Comparison of ENCODE assay signal across 8 mouse cellular contexts in the genomic region with DNA sequence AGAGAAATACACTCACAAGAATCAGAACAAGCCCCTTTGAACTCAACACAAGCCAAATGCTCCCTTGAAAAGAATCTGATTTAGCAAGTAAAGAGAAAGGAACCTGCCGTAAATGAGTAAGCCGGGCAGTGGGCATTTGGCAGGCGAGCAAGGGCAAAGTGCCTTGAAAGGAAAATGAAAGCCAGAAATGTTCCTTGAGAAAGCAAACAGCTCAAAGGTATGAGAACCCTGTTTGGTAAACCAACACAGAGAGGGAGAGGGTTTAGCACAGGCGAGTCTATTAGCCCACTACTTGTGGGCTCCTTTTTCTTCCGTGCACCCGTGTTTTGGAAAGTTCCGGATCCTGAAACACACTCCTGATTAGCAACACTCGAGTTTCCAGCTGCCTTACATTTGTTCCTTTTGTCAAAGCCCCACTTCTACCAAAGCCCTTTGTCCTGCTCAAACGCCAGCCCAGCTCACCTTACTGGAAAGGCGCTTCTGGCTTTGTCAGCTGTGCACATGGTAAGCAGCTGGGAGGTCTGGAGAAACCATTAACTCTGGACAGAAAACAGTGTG.
DNase-seq lines count a peak whose midpoint lies in the region; ATAC-seq lines count a peak whose summit lies in the region.

No protein-coding gene starts in this region.

- peaks cover 59% of the 10 kb centered on the region for H3K4me1 ChIP-seq in hindbrain, embryonic 15.5 days (replicated peaks)
- H3K4me1 ChIP-seq in lung, embryonic 15.5 days: peaks cover 67% of the 10 kb centered on the region

- H3K4me2 ChIP-seq in hindbrain, embryonic 15.5 days: peak overlapping the region; percentile 19
- H3K4me2 ChIP-seq in lung, embryonic 15.5 days: peak overlapping the region; percentile 43

- 30% methylated on average over 10 of the region's 10 CpGs for WGBS in hindbrain, embryonic 15.5 days
- 46% methylated on average over 10 of the region's 10 CpGs for WGBS in lung, embryonic 15.5 days

- H3K4me3 ChIP-seq in hindbrain, embryonic 15.5 days: no peak overlapping the region
- peak overlapping the region; percentile 22 for H3K4me3 ChIP-seq in lung, embryonic 15.5 days

- ATAC-seq in hindbrain, embryonic 15.5 days (ENCODE audit: low FRiP score, low read depth): 0 out of 2 replicates have a peak, but pooled peaks have one; percentile 10
- peak; percentile 19; the same call in 1 of the 2 replicates for ATAC-seq in lung, embryonic 15.5 days (ENCODE audit: borderline replicate concordance, extremely low read depth, low FRiP score, low TSS enrichment)
- ATAC-seq in erythroblast, adult 5-6 weeks (replicated peaks; ENCODE audit: low FRiP score, poor library complexity, severe bottlenecking): no peak
- no peak for ATAC-seq in activated CD4-positive, CD25-positive, alpha-beta regulatory T cell, adult 4 months

- H3K36me3 ChIP-seq in hindbrain, embryonic 15.5 days: no peaks in the 10 kb centered on the region
- H3K36me3 ChIP-seq in lung, embryonic 15.5 days: no peaks in the 10 kb centered on the region

- H3K27ac ChIP-seq in hindbrain, embryonic 15.5 days (replicated peaks): 0 out of 2 replicates have a peak overlapping the region, but pooled peaks have one; percentile 1
- peak overlapping the region; percentile 89 for H3K27ac ChIP-seq in lung, embryonic 15.5 days

- no peaks in the 10 kb centered on the region for H3K9me3 ChIP-seq in hindbrain, embryonic 15.5 days
- H3K9me3 ChIP-seq in lung, embryonic 15.5 days: no peaks in the 10 kb centered on the region

- H3K9ac ChIP-seq in hindbrain, embryonic 15.5 days: no peak overlapping the region
- H3K9ac ChIP-seq in lung, embryonic 15.5 days: no peak overlapping the region; the same call in 1 of the 2 replicates

- DNase-seq in cerebellum, postnatal 10 days: peak; percentile 28 to 38
- no peak for DNase-seq in cerebellum, postnatal 25 days
- DNase-seq in embryo, embryonic 11.5 days (ENCODE audit: low read depth, low spot score): peak; percentile 29
- no peak for DNase-seq in thymus, adult 18-20 months

- H3K27me3 ChIP-seq in hindbrain, embryonic 15.5 days: no peaks in the 10 kb centered on the region
- H3K27me3 ChIP-seq in lung, embryonic 15.5 days: no peaks in the 10 kb centered on the region

Comparison
In these comparisons a context has a peak if more than half of its experiments do, and no peak if none do; other contexts are left out.
1. DNase-seq: peak in cerebellum, postnatal 10 days (2 of 2) and embryo, embryonic 11.5 days (single experiment); none in cerebellum, postnatal 25 days (0 of 2) and thymus, adult 18-20 months (0 of 2).
2. ATAC-seq: peak in hindbrain, embryonic 15.5 days (single experiment) and lung, embryonic 15.5 days (single experiment); none in erythroblast, adult 5-6 weeks (single experiment) and activated CD4-positive, CD25-positive, alpha-beta regulatory T cell, adult 4 months (single experiment).